Mouse (Mus musculus) natural killer cell, adult 2 months (primary cell): ENCODE data around the gene Ldlrad1.

ENCODE experiments used
- DNase-seq, 2 experiments: peaks; one replicate each; pipeline ENCODE4 v3.0.0; 2022; ENCODE audit warnings: low spot score in 2 of 2

Gene Ldlrad1

DNA sequence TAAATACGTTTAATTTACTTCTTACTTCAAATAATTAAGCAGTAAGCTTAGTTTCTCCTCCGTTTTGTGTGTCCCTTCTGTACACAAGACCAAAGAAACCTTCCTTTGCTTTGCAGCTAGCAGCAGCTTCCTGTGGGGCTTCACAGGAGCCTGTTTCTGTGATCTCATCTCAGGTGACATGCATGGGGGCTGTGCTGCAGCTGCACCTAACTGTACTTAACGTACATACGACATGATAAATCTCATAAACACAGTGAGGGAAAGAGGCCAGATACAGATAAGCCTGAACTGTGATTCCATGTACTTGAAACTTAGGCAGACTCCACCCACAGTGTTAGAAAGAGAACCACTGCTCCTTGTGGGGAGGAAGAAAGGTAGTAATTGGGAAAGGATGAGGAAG, 51.0 kb downstream of the Ldlrad1 start:
- peak in 1 of 2 experiments; percentile 36 for DNase-seq
